Comparison of ENCODE assay signal across 19 mouse cellular contexts in the genomic region with DNA sequence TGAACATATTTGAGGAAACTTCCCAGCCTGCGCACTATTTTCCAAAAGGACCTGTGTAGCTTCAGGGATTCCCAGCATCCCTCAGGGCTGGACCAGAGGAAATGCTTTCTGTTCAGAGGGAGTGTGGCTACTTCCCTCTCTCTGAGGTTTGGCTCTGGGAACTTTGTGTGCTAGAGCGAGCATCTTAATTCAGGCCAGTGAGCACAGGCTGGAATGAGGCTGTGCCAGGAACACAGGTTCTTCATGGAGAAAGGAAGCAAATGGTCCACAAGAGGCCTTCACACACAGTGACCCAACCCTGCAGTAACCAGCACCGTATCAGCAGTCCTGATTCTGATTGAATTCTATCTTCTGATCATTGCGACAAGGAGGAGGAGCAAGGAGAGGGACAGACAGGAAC.
"Had no signal": no experiment of that assay in that cellular context is flagged by ENCODE, and none has a peak within 500 bp of the region (broad histone marks: within the 10 kb centered on the region; RNA-seq: fewer than 3 reads in every experiment).

No protein-coding gene starts in this region.

- H3K9ac ChIP-seq: lung, embryonic 15.5 days; midbrain, embryonic 12.5 days; neural tube, embryonic 13.5 days; neural tube, embryonic 15.5 days had no signal

- H3K4me2 ChIP-seq: lung, embryonic 15.5 days; midbrain, embryonic 12.5 days; neural tube, embryonic 13.5 days; neural tube, embryonic 15.5 days had no signal

- H3K4me3 ChIP-seq: lung, embryonic 15.5 days; midbrain, embryonic 10.5 days; midbrain, embryonic 12.5 days; myocyte; neural tube, embryonic 13.5 days; neural tube, embryonic 15.5 days had no signal

- ATAC-seq: lung, postnatal 0 days; midbrain, embryonic 16.5 days had no signal

- DNase-seq: lung, adult 2 months; lung, postnatal 14 days; lung, postnatal 36 days; midbrain, embryonic 14.5 days; right cerebral cortex, adult 18-20 months; right cerebral cortex, postnatal 25 days; right cerebral cortex, postnatal 4 days; spleen, adult 18-20 months; thymus, adult 18-20 months; thymus, postnatal 14 days; thymus, postnatal 36 days had no signal

- H3K27ac ChIP-seq: lung, embryonic 15.5 days; midbrain, embryonic 10.5 days; midbrain, embryonic 12.5 days; neural tube, embryonic 13.5 days; neural tube, embryonic 15.5 days had no signal

- H3K9me3 ChIP-seq: lung, embryonic 15.5 days; midbrain, embryonic 10.5 days; midbrain, embryonic 12.5 days; neural tube, embryonic 15.5 days had no signal

- H3K4me1 ChIP-seq: lung, embryonic 15.5 days; midbrain, embryonic 12.5 days had no signal

- H3K27me3 ChIP-seq: midbrain, embryonic 12.5 days had no signal

- H3K36me3 ChIP-seq: lung, embryonic 15.5 days; midbrain, embryonic 10.5 days; midbrain, embryonic 12.5 days; neural tube, embryonic 13.5 days; neural tube, embryonic 15.5 days had no signal
